Mouse (Mus musculus): ENCODE measurements around the gene Nin. TPM values are rescaled to one million over a fixed set of nuclear protein-coding genes. Genes with fewer than 3 reads are reported as not detected.
A peak's percentile ranks its signal among the peaks of the same experiment; 100 is the strongest.

Gene Nin
- total RNA-seq, 1 experiment, result 13.9 TPM

- no peak for TF ChIP-seq ZNF384 (IDR thresholded peaks at IDR 0.05; ENCODE audit: low read depth, low read length)
- no peak for TF ChIP-seq HCFC1 (IDR thresholded peaks at IDR 0.05; ENCODE audit: borderline replicate concordance, insufficient read depth, low read length)
- no peak for TF ChIP-seq CHD2 (IDR thresholded peaks at IDR 0.05; ENCODE audit: low read depth, low read length)
- no peak for TF ChIP-seq MAFK (IDR thresholded peaks at IDR 0.05; ENCODE audit: insufficient read depth, low read depth, low read length)
- no peak for TF ChIP-seq ZC3H11A (IDR thresholded peaks at IDR 0.05; ENCODE audit: borderline replicate concordance, low read depth, low read length)
- H3K4me3 ChIP-seq (ENCODE audit: insufficient read depth in 1 of 2, low read depth in 1 of 2, low read length in 2 of 2, poor library complexity in 1 of 2, severe bottlenecking in 1 of 2), result no peak within 1 kb of the TSS
- no peak within 1 kb of the TSS for H3K9ac ChIP-seq (ENCODE audit: insufficient read depth, low read depth, low read length, poor library complexity, severe bottlenecking)
- H3K27ac ChIP-seq (ENCODE audit: insufficient read depth, low read depth, low read length, poor library complexity, severe bottlenecking), result no peak within 1 kb of the TSS
- no peak for DNase-seq (ENCODE audit: low read depth, low spot score)
- peaks cover 0 to 6% of the 10 kb centered on the region in 2 experiments; a peak in 1 of 4 replicates for H3K4me1 ChIP-seq (ENCODE audit: control insufficient read depth in 2 of 2, insufficient read depth in 2 of 2, low read length in 2 of 2, poor library complexity in 1 of 2)
- no peaks in the 10 kb centered on the region for H3K36me3 ChIP-seq (ENCODE audit: control insufficient read depth, insufficient read depth, low read length, poor library complexity, severe bottlenecking)
- in situ Hi-C loops (cut with MboI; ENCODE audit: low sequenced_read_pairs in 2 of 2, unreplicated experiment in 2 of 2), result no loop called here
- H3K9me3 ChIP-seq (ENCODE audit: control insufficient read depth, insufficient read depth, low read depth, low read length), result no peaks in the 10 kb centered on the region
These were observed 40.3 kb upstream of the Nin start, which contains the start of gene Abhd12b for GRCm38 (mm10) chr12:70153842-70154241. TSS of gene Abhd12b (plus strand) at chr12:70154142.

GRCm38 (mm10) chr12:70148631-70149265 lies 35.2 kb upstream of the Nin start:
- in situ Hi-C loops (cut with MboI; ENCODE audit: low sequenced_read_pairs in 2 of 2, unreplicated experiment in 2 of 2), result no loop called here
- H3K36me3 ChIP-seq (ENCODE audit: control insufficient read depth, insufficient read depth, low read length, poor library complexity, severe bottlenecking), result no peaks in the 10 kb centered on the region
- no peak overlapping the region for H3K4me3 ChIP-seq (ENCODE audit: insufficient read depth in 1 of 2, low read depth in 1 of 2, low read length in 2 of 2, poor library complexity in 1 of 2, severe bottlenecking in 1 of 2)
- peaks cover 0 to 9% of the 10 kb centered on the region in 2 experiments; a peak in 1 of 4 replicates for H3K4me1 ChIP-seq (ENCODE audit: control insufficient read depth in 2 of 2, insufficient read depth in 2 of 2, low read length in 2 of 2, poor library complexity in 1 of 2)
- H3K27ac ChIP-seq (ENCODE audit: insufficient read depth, low read depth, low read length, poor library complexity, severe bottlenecking), result no peak overlapping the region
- DNase-seq (ENCODE audit: low read depth, low spot score), result peak; percentile 61
- TF ChIP-seq HCFC1 (IDR thresholded peaks at IDR 0.05; ENCODE audit: borderline replicate concordance, insufficient read depth, low read length) (no peak), ZNF384 (IDR thresholded peaks at IDR 0.05; ENCODE audit: low read depth, low read length) (no peak), CHD2 (IDR thresholded peaks at IDR 0.05; ENCODE audit: low read depth, low read length) (no peak), ZC3H11A (IDR thresholded peaks at IDR 0.05; ENCODE audit: borderline replicate concordance, low read depth, low read length) (no peak), MAFK (IDR thresholded peaks at IDR 0.05; ENCODE audit: insufficient read depth, low read depth, low read length) (no peak)
- no peak overlapping the region for H3K9ac ChIP-seq (ENCODE audit: insufficient read depth, low read depth, low read length, poor library complexity, severe bottlenecking)
- no peaks in the 10 kb centered on the region for H3K9me3 ChIP-seq (ENCODE audit: control insufficient read depth, insufficient read depth, low read depth, low read length)

GRCm38 (mm10) chr12:70147986-70148630 lies 34.6 kb upstream of the Nin start:
- no peaks in the 10 kb centered on the region for H3K9me3 ChIP-seq (ENCODE audit: control insufficient read depth, insufficient read depth, low read depth, low read length)
- no peak overlapping the region for H3K9ac ChIP-seq (ENCODE audit: insufficient read depth, low read depth, low read length, poor library complexity, severe bottlenecking)
- in situ Hi-C loops (cut with MboI; ENCODE audit: low sequenced_read_pairs in 2 of 2, unreplicated experiment in 2 of 2), result no loop called here
- no peak overlapping the region for H3K4me3 ChIP-seq (ENCODE audit: insufficient read depth in 1 of 2, low read depth in 1 of 2, low read length in 2 of 2, poor library complexity in 1 of 2, severe bottlenecking in 1 of 2)
- DNase-seq (ENCODE audit: low read depth, low spot score), result no peak
- no peak overlapping the region; the same call in 1 of the 2 replicates for H3K27ac ChIP-seq (ENCODE audit: insufficient read depth, low read depth, low read length, poor library complexity, severe bottlenecking)
- H3K4me1 ChIP-seq (ENCODE audit: control insufficient read depth in 2 of 2, insufficient read depth in 2 of 2, low read length in 2 of 2, poor library complexity in 1 of 2), result peaks cover 0 to 9% of the 10 kb centered on the region in 2 experiments; a peak in 1 of 4 replicates
- TF ChIP-seq ZNF384 (IDR thresholded peaks at IDR 0.05; ENCODE audit: low read depth, low read length) (no peak), HCFC1 (IDR thresholded peaks at IDR 0.05; ENCODE audit: borderline replicate concordance, insufficient read depth, low read length) (no peak), ZC3H11A (IDR thresholded peaks at IDR 0.05; ENCODE audit: borderline replicate concordance, low read depth, low read length) (no peak), MAFK (IDR thresholded peaks at IDR 0.05; ENCODE audit: insufficient read depth, low read depth, low read length) (no peak), CHD2 (IDR thresholded peaks at IDR 0.05; ENCODE audit: low read depth, low read length) (no peak)
- H3K36me3 ChIP-seq (ENCODE audit: control insufficient read depth, insufficient read depth, low read length, poor library complexity, severe bottlenecking), result no peaks in the 10 kb centered on the region

- in situ Hi-C loops (cut with MboI; ENCODE audit: low sequenced_read_pairs in 2 of 2, unreplicated experiment in 2 of 2), result no loop called here
- H3K9me3 ChIP-seq (ENCODE audit: control insufficient read depth, insufficient read depth, low read depth, low read length), result no peaks in the 10 kb centered on the region
These were observed 32.1 kb upstream of the Nin start for GRCm38 (mm10) chr12:70145586-70145985.

More at GRCm38 (mm10) chr12:70145586-70145985, 32.1 kb upstream of the Nin start:
- H3K4me3 ChIP-seq (ENCODE audit: insufficient read depth in 1 of 2, low read depth in 1 of 2, low read length in 2 of 2, poor library complexity in 1 of 2, severe bottlenecking in 1 of 2), result no peak overlapping the region
- H3K36me3 ChIP-seq (ENCODE audit: control insufficient read depth, insufficient read depth, low read length, poor library complexity, severe bottlenecking), result no peaks in the 10 kb centered on the region
- H3K9ac ChIP-seq (ENCODE audit: insufficient read depth, low read depth, low read length, poor library complexity, severe bottlenecking), result no peak overlapping the region
- no peak overlapping the region for H3K27ac ChIP-seq (ENCODE audit: insufficient read depth, low read depth, low read length, poor library complexity, severe bottlenecking)
- no peak for DNase-seq (ENCODE audit: low read depth, low spot score)
- TF ChIP-seq ZC3H11A (IDR thresholded peaks at IDR 0.05; ENCODE audit: borderline replicate concordance, low read depth, low read length) (no peak), MAFK (IDR thresholded peaks at IDR 0.05; ENCODE audit: insufficient read depth, low read depth, low read length) (no peak)
- H3K4me1 ChIP-seq (ENCODE audit: control insufficient read depth in 2 of 2, insufficient read depth in 2 of 2, low read length in 2 of 2, poor library complexity in 1 of 2), result peaks cover 0 to 9% of the 10 kb centered on the region in 2 experiments; a peak in 1 of 4 replicates
